Mouse (Mus musculus) adrenal gland, adult 2 months (tissue): Measurements from ENCODE around the gene Frg2f1. TPM values are rescaled to one million over a fixed set of nuclear protein-coding genes. Genes with fewer than 3 reads are reported as not detected.

Experiments used
- DNase-seq: peaks from one replicate; pipeline ENCODE4 v3.0.0; 2021
- polyA plus RNA-seq: library from polyadenylated mRNA; depleted of rRNA; stranded (reverse); fragments of >200 nt; gene quantifications from 2 replicates; pipeline ENCODE4 v1.2.3, GENCODE M21; 2012; rRNA removed
- total RNA-seq, 2 experiments: library from RNA; stranded (reverse); gene quantifications; 2 replicates each; pipeline ENCODE4 v1.2.3; 2021

The Frg2f1 gene
- total and polyA plus RNA-seq, 3 experiments: 8.2 to 32.4 (median 9.5) TPM

GRCm38 (mm10) chr4:119492291-119492932 is 46.9 kb downstream of the Frg2f1 start, which contains the start of gene Rimkla:
Gene Rimkla, minus strand, starts transcription at chr4:119492628.
- DNase-seq: peak; percentile 86

GRCm38 (mm10) chr4:119490806-119491205 is 48.5 kb downstream of the Frg2f1 start:
- DNase-seq: no peak

GRCm38 (mm10) chr4:119489666-119490065 is 49.7 kb downstream of the Frg2f1 start:
- no peak for DNase-seq

GRCm38 (mm10) chr4:119484882-119485281 is 54.4 kb downstream of the Frg2f1 start:
- no peak for DNase-seq

- peak; percentile 61 for DNase-seq
Observed at GRCm38 (mm10) chr4:119483051-119483450, 56.3 kb downstream of the Frg2f1 start.

Other genes starting within 250 kb of the Frg2f1 start
- gene Ybx1, start 244.9 kb downstream of the Frg2f1 start, total RNA-seq: 100 to 1,000 TPM; 692 to 835 TPM
- gene Ybx1, start 244.9 kb downstream of the Frg2f1 start, polyA plus RNA-seq: 323 and 336 TPM in 2 replicates
- 10 to 100 TPM; 15.9 to 23.7 TPM for gene Ppih, start 219.0 kb downstream of the Frg2f1 start, total RNA-seq
- 1.8 and 1.9 TPM in 2 replicates for gene Ppih, start 219.0 kb downstream of the Frg2f1 start, polyA plus RNA-seq
- 10 to 100 TPM in 1 of 2 experiments, 1 to 10 TPM in 1; 7.2 to 23.9 TPM for gene Ccdc30, start 124.0 kb downstream of the Frg2f1 start, total RNA-seq
- 2.5 and 3.2 TPM in 2 replicates for gene Ccdc30, start 124.0 kb downstream of the Frg2f1 start, polyA plus RNA-seq
- 10 to 100 TPM; 28.9 to 55.6 TPM for gene Ppcs, start 117.1 kb downstream of the Frg2f1 start, total RNA-seq
- gene Ppcs, start 117.1 kb downstream of the Frg2f1 start, polyA plus RNA-seq: 60.9 and 75.8 TPM in 2 replicates
- 1 to 10 TPM; 3.0 to 3.3 TPM for gene Zmynd12, start 116.7 kb downstream of the Frg2f1 start, total RNA-seq
- gene Zmynd12, start 116.7 kb downstream of the Frg2f1 start, polyA plus RNA-seq: 5.5 and 7.9 TPM in 2 replicates
- under 1 TPM; 0.09 to 0.21 TPM for gene Rimkla, start 46.9 kb downstream of the Frg2f1 start, total RNA-seq
- 0.11 and 0.28 TPM in 2 replicates for gene Rimkla, start 46.9 kb downstream of the Frg2f1 start, polyA plus RNA-seq
- 10 to 100 TPM; 41.8 to 43.6 TPM for gene Foxj3, start 2.5 kb downstream of the Frg2f1 start, total RNA-seq
- gene Foxj3, start 2.5 kb downstream of the Frg2f1 start, polyA plus RNA-seq: 10.2 and 11.8 TPM in 2 replicates
- not detected for gene Guca2a, start 98.2 kb upstream of the Frg2f1 start, total RNA-seq
- gene Guca2a, start 98.2 kb upstream of the Frg2f1 start, polyA plus RNA-seq: not detected in 2 replicates
- not detected for gene Guca2b, start 119.4 kb upstream of the Frg2f1 start, total RNA-seq
- gene Guca2b, start 119.4 kb upstream of the Frg2f1 start, polyA plus RNA-seq: not detected in 2 replicates
- gene Hivep3, start 194.3 kb upstream of the Frg2f1 start, total RNA-seq: 10 to 100 TPM in 1 of 2 experiments, 1 to 10 TPM in 1; 8.3 to 12.9 TPM
- gene Hivep3, start 194.3 kb upstream of the Frg2f1 start, polyA plus RNA-seq: 4.3 and 5.8 TPM in 2 replicates